Mouse (Mus musculus): Measurements from ENCODE around the gene Ell2. TPM values are rescaled to one million over a fixed set of nuclear protein-coding genes. Genes with fewer than 3 reads are reported as not detected.

Gene Ell2
- polyA plus RNA-seq, 1 experiment from 2014 or later, result 4.6 TPM

DNA sequence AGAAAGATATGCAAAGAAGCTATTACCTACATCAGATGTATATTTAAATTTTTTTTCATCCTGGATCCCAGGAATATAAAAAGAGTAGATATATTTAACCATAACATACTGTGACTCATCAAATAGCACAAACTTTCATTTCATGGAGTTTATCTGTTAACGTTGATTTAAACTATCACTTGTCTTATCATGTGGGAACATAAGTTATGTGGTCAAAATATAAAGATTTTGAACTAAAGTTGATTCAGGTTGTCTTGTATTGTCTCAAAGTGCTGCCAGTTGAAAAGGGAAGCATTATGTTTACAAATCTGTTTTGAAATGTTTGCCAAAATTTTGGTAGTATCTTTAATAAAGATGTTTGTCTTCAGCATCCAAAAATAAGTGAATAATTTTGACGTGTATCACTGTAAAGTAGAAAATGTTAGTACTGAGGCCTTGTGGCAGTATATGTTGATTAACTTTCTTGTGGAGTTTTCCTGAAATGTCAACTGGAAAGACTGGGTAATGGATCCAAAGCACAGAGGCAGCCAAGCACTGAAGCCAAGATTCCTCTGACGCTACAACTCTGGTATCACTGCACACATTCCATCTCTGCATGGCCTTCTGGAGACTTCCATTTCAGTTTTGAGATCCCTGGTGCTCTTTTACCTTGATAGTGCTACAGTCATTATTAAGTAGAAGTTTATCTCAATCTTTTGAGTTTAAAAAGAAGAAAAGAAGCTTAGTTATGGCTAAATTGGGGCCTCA is 65.6 kb downstream of the Ell2 start:
- 72% methylated on average over 3 of the region's 3 CpGs for WGBS
- no peak overlapping the region for H3K9ac ChIP-seq

DNA sequence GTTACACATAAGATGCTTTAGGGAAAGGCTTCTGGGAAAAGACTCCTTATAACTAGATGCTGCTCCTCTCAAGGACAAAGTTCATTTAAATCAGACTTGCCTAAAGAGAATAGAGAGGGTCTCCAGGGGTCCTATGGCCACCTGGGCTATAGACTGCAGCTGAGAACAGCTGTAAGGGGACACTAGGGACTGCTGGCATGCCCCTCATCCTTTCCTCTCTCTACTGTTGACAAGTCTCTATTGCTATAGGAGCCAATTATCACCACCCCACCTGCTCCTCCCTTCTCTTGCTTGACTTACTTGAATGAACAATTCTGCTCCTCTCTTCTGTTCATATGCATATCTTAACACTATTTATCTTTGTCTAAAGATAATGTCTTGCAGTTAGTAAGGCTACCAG is 69.4 kb downstream of the Ell2 start:
- no peak overlapping the region for H3K9ac ChIP-seq
- no peaks in the 10 kb centered on the region for H3K9me3 ChIP-seq (replicated peaks)
- H3K36me3 ChIP-seq, result no peaks in the 10 kb centered on the region
- H3K4me3 ChIP-seq, result no peak overlapping the region
- H3K27ac ChIP-seq, result no peak overlapping the region
- H3K4me2 ChIP-seq, result no peak overlapping the region
- H3K4me1 ChIP-seq (replicated peaks), result no peaks in the 10 kb centered on the region
- H3K27me3 ChIP-seq, result no peaks in the 10 kb centered on the region
- ATAC-seq (replicated peaks; ENCODE audit: insufficient number of reproducible peaks, insufficient read depth, low FRiP score, low read depth), result no peak

More for the DNA sequence above, 65.6 kb downstream of the Ell2 start:
- H3K4me1 ChIP-seq (replicated peaks), result no peaks in the 10 kb centered on the region
- no peaks in the 10 kb centered on the region for H3K27me3 ChIP-seq
- ATAC-seq (replicated peaks; ENCODE audit: insufficient number of reproducible peaks, insufficient read depth, low FRiP score, low read depth), result no peak
- H3K36me3 ChIP-seq, result no peaks in the 10 kb centered on the region
- H3K9me3 ChIP-seq (replicated peaks), result no peaks in the 10 kb centered on the region
- no peak overlapping the region for H3K27ac ChIP-seq
- no peak overlapping the region for H3K4me3 ChIP-seq
- no peak overlapping the region for H3K4me2 ChIP-seq

DNA sequence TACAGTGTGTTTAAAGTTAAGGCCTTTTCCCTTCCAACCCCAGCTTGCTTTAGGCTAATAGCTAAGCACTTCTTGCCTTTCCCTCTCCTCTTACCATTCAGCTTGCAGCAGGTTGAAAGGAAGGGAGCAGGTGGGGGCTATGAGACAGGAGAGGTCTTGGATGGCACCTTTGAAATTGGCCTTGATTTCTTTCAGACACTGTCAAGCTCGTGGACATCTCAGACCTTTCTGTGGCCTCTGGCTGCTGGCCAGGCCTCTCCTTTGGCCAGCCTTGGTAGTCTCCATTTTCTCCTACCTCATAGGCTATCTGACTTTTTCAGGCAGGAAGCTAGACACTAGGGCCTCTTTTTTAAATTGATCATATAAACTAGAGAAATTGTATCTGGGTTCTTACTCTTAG is 70.1 kb downstream of the Ell2 start:
- no peak overlapping the region for H3K4me2 ChIP-seq
- H3K9me3 ChIP-seq (replicated peaks), result no peaks in the 10 kb centered on the region
- H3K4me3 ChIP-seq, result no peak overlapping the region
- no peaks in the 10 kb centered on the region for H3K27me3 ChIP-seq
- no peak overlapping the region for H3K9ac ChIP-seq
- H3K27ac ChIP-seq, result no peak overlapping the region
- no peaks in the 10 kb centered on the region for H3K4me1 ChIP-seq (replicated peaks)
- no peaks in the 10 kb centered on the region for H3K36me3 ChIP-seq
- no peak for ATAC-seq (replicated peaks; ENCODE audit: insufficient number of reproducible peaks, insufficient read depth, low FRiP score, low read depth)
- 48% methylated on average over 1 of the region's 1 CpGs for WGBS

DNA sequence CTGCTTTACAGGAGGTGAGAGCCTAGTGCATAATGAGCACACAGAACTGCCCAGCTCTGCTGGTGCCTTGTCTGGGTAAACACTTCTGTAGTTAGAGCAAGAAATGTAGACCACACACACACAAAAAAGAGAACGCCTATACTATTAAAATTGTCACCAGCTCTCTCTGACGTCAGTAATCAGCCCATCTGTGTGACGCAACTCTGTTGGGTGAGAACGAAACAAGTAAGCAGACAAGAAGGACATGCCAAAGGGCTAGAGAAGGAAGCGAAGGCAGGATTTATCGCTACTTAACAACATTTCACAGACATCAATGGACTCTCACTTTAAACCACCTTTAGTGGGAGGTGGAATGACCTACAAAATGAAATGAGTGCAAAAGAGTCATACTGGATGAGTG is 71.6 kb downstream of the Ell2 start:
- no peak overlapping the region for H3K27ac ChIP-seq
- no peaks in the 10 kb centered on the region for H3K27me3 ChIP-seq
- H3K4me2 ChIP-seq, result no peak overlapping the region
- H3K9me3 ChIP-seq (replicated peaks), result no peaks in the 10 kb centered on the region
- no peak for ATAC-seq (replicated peaks; ENCODE audit: insufficient number of reproducible peaks, insufficient read depth, low FRiP score, low read depth)
- no peak overlapping the region for H3K4me3 ChIP-seq
- no peak overlapping the region for H3K9ac ChIP-seq
- H3K4me1 ChIP-seq (replicated peaks), result no peaks in the 10 kb centered on the region
- no peaks in the 10 kb centered on the region for H3K36me3 ChIP-seq
- 74% methylated on average over 6 of the region's 6 CpGs for WGBS

DNA sequence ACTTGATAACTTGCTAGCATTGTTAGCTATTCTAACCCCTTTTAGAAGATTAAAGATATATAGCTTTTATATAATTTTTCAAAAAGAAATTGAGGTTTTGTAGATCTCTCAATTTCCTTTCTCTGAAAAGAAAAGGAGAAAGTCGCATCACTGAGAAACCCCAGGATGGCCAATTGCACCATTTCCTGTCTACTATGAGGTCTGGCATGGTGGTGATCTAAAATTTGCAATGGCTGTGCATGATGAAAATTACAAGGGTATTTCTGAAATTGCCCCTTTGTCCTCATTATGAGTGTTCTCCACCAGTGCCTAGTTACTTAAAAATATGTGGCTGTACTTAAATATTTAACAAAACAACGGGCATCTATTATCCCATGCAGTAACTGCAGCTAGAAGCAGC is 72.6 kb downstream of the Ell2 start:
- no peak for ATAC-seq (replicated peaks; ENCODE audit: insufficient number of reproducible peaks, insufficient read depth, low FRiP score, low read depth)
- WGBS, result 86% methylated on average over 2 of the region's 2 CpGs
- H3K9ac ChIP-seq, result no peak overlapping the region
- no peak overlapping the region for H3K27ac ChIP-seq
- no peak overlapping the region for H3K4me2 ChIP-seq
- no peaks in the 10 kb centered on the region for H3K27me3 ChIP-seq
- H3K9me3 ChIP-seq (replicated peaks), result no peaks in the 10 kb centered on the region
- H3K4me3 ChIP-seq, result no peak overlapping the region
- H3K36me3 ChIP-seq, result no peaks in the 10 kb centered on the region
- no peaks in the 10 kb centered on the region for H3K4me1 ChIP-seq (replicated peaks)

DNA sequence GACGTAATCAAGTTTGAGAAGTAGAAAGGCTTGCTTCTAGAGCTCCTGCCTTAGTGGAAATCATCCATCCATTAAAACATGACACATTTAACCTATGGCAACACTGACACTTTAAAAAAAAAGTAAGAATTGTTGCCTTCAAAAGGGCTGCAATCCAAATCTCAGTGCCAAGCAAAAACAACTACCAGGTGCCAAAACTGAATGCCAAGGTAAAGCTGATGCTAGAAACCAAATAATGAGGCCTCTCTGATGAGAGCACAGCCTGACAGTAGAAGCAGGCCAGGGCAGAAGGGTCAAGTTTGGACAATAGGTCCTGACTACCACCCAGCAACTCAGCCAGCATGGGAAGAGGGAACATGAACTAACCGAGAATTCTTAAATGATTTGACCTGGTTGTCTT is 73.5 kb downstream of the Ell2 start:
- no peak overlapping the region for H3K27ac ChIP-seq
- H3K4me1 ChIP-seq (replicated peaks), result no peaks in the 10 kb centered on the region
- no peak overlapping the region for H3K4me2 ChIP-seq
- H3K9ac ChIP-seq, result no peak overlapping the region
- no peaks in the 10 kb centered on the region for H3K9me3 ChIP-seq (replicated peaks)
- no peaks in the 10 kb centered on the region for H3K27me3 ChIP-seq
- ATAC-seq (replicated peaks; ENCODE audit: insufficient number of reproducible peaks, insufficient read depth, low FRiP score, low read depth), result no peak
- no peaks in the 10 kb centered on the region for H3K36me3 ChIP-seq
- H3K4me3 ChIP-seq, result no peak overlapping the region
- 71% methylated on average over 2 of the region's 2 CpGs for WGBS

DNA sequence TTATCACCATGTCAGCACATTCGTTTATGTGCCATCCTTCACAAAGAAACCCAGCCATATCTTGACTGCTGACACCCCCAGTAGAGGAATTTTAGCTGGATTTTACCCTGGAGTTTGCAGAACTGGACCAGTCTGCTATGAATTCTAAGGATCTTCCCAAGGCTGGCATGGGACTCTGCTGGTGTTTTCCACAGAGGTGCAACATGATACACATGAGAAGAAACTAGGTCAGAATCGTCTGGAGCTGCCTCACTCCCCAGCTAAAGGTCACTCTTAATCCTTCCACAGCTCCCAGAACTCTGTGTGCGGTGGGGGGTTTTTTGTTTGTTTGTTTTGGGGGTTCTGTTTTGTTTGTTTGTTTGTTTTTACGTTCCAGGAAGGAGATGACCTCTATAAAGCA is 79.2 kb downstream of the Ell2 start:
- H3K27ac ChIP-seq, result no peak overlapping the region
- no peaks in the 10 kb centered on the region for H3K9me3 ChIP-seq (replicated peaks)
- H3K27me3 ChIP-seq, result no peaks in the 10 kb centered on the region
- WGBS, result 56% methylated on average over 4 of the region's 4 CpGs
- H3K9ac ChIP-seq, result no peak overlapping the region
- H3K4me2 ChIP-seq, result no peak overlapping the region
- no peaks in the 10 kb centered on the region for H3K4me1 ChIP-seq (replicated peaks)
- no peaks in the 10 kb centered on the region for H3K36me3 ChIP-seq
- ATAC-seq (replicated peaks; ENCODE audit: insufficient number of reproducible peaks, insufficient read depth, low FRiP score, low read depth), result no peak
- H3K4me3 ChIP-seq, result no peak overlapping the region

DNA sequence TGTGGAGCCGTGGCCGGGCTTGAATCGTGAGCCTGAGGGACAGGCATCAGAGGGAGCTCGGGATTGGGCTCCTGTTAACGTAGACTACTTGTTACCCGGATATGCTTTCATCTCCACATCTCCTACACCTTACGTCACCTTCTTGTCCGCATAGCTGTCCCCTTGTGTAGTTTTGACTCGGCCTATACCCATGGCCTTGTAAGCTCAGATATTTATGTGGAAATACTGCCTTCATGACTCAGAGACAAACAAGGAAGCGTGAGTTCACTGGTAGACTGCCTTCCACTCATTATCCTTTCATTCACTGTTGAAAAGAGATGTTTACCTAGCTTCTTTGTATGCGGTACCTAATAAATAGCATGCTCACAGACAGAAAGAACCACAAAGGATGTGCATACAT is 79.7 kb downstream of the Ell2 start:
- Histone ChIP-seq H3K4me2 (no peak overlapping the region), H3K4me1 (replicated peaks) (no peaks in the 10 kb centered on the region), H3K9me3 (replicated peaks) (no peaks in the 10 kb centered on the region), H3K4me3 (no peak overlapping the region), H3K36me3 (no peaks in the 10 kb centered on the region), H3K27me3 (no peaks in the 10 kb centered on the region), H3K9ac (no peak overlapping the region), H3K27ac (no peak overlapping the region)
- no peak for ATAC-seq (replicated peaks; ENCODE audit: insufficient number of reproducible peaks, insufficient read depth, low FRiP score, low read depth)
- WGBS, result 82% methylated on average over 11 of the region's 11 CpGs

DNA sequence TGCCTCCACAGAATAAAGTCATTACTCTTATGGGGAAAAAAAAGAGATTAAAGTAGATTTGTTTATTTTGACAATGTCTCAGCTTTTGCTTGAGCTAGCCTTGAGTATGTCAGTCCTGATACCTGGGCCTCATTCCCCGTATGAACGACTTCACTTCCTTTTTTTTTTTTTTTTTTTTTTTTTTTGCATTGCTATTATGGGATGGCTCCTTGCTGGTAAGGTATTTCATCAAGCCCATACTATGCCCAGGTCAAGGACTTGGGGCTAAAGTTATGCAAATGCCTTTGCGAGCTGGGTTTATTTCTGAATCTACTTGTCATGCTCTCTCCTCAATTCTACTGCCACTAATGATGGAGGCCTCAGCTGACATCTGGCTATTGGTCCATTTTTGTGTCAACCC is 80.8 kb downstream of the Ell2 start:
- Histone ChIP-seq H3K36me3 (no peaks in the 10 kb centered on the region), H3K4me3 (no peak overlapping the region), H3K9ac (no peak overlapping the region), H3K9me3 (replicated peaks) (no peaks in the 10 kb centered on the region), H3K4me1 (replicated peaks) (no peaks in the 10 kb centered on the region), H3K27me3 (no peaks in the 10 kb centered on the region), H3K4me2 (no peak overlapping the region), H3K27ac (no peak overlapping the region)
- ATAC-seq (replicated peaks; ENCODE audit: insufficient number of reproducible peaks, insufficient read depth, low FRiP score, low read depth), result no peak
- WGBS, result 70% methylated on average over 3 of the region's 3 CpGs

DNA sequence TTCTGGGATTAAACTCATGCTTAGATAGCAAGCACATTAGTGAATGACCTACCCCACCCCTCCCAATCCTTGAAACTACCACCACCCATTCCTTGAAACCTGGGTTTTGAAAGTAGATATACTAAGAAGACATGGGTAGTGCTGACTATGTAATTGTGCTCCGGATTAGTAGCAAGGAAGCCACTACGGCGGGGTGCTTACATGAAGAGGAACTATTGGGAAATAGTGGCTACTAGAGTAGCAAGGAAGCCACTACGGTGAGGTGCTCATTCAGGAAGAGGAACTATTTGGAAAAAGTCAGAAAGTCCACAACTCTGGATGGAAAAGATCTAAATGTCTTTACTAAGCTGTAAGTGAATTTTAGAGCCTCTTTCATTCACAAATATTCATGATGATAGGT is 81.6 kb downstream of the Ell2 start:
- H3K9ac ChIP-seq, result no peak overlapping the region
- no peaks in the 10 kb centered on the region for H3K9me3 ChIP-seq (replicated peaks)
- H3K27ac ChIP-seq, result no peak overlapping the region
- no peaks in the 10 kb centered on the region for H3K36me3 ChIP-seq
- H3K27me3 ChIP-seq, result no peaks in the 10 kb centered on the region
- no peak for ATAC-seq (replicated peaks; ENCODE audit: insufficient number of reproducible peaks, insufficient read depth, low FRiP score, low read depth)
- H3K4me3 ChIP-seq, result no peak overlapping the region
- WGBS, result 90% methylated on average over 4 of the region's 4 CpGs
- H3K4me1 ChIP-seq (replicated peaks), result no peaks in the 10 kb centered on the region
- H3K4me2 ChIP-seq, result no peak overlapping the region

DNA sequence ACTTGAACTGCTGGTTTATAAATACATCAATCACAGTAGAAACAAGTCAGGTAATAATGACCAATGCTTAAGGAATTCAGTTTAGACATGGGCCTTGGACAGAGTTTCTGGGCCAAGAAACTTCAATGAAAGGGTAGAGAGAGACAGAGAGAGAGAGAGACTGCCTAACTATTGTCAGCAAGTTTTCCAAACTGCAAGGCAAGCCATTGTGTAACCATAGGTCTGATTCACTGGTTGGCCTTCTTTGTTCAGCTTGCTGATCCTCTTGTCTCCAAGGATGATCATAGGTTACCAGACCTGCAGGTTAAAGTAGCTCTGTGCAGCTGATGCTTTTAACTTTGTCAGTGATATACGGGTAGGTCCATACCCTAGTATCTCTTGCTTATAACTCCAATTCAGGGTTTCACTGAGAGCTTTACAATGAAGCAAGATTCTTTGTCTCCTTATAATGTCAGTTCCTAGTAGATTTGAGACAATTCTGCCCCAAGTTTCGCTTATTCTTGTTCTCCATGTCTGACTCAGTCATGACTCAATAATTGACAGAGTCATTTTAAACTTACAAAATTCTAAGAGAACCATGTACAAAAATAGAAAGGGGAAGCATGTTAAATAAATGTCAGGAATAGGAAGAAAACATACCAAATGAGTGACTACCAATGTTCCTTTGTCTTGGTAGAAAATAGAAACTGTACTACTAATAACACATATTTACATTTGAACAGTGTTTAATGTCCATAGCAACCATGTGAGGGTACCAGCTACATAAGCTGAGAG is 82.7 kb downstream of the Ell2 start:
- Histone ChIP-seq H3K27ac (no peak overlapping the region), H3K4me1 (replicated peaks) (no peaks in the 10 kb centered on the region), H3K27me3 (no peaks in the 10 kb centered on the region), H3K36me3 (no peaks in the 10 kb centered on the region), H3K9me3 (replicated peaks) (no peaks in the 10 kb centered on the region), H3K4me3 (no peak overlapping the region), H3K4me2 (no peak overlapping the region), H3K9ac (no peak overlapping the region)
- no peak for ATAC-seq (replicated peaks; ENCODE audit: insufficient number of reproducible peaks, insufficient read depth, low FRiP score, low read depth)
- 83% methylated on average over 2 of the region's 2 CpGs for WGBS
